Mouse (Mus musculus): ENCODE results near the gene Slc2a12.

The Slc2a12 gene

DNA sequence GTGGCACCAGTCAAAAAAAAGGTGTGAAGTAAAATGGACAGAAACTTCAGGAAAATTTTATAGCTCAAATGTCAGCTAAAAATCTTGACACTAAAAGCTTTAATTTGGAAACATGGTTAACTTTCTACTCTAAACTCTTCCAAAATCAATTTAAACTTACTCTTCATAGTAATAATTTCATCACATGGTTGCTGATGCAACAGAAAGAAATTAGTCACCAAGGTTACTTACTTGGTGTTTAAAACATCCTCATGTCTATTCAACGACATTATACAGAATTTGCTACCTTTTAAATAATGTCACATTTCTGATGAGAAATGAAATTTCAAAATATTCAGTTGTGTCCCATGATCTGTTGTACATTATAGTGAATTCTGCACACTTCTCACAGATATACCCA is 83.4 kb downstream of the Slc2a12 start:
- no peak for DNase-seq (ENCODE audit: low read depth, low spot score)

DNA sequence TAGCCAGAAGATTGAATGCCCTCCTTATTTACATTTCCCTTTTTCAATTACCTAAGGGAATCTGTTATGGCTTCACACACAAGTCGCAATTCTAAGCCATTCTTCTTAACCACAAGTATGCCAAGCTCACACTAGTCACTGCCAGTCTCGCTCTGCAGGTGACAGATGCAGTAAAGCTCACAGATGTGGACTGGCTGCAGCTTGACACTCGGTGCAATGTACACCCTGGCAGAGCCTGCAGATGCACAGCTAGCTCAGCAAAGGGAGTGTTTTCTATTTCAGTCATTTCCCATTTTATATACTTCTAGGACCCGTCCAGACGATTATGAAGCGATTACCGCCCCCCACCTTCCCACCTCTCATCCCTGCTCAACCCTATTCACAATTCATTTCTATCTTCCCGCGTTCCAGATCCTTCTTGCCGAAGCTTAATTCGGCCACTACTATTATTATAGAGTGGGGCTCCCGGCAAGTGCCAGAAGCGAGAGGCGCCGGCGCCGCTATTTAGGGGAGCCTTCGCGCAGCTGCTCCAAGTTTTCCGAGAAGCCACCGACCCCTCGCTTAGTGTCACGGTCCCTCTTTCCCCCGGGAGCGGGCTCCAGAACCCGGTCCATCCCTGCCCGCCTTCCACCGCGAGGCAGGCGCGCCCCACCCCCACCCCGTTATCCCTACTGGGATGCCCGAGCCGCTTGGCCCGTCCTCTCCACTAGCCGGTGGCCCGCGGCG is 85.6 kb downstream of the Slc2a12 start:
- no peak for DNase-seq (ENCODE audit: low read depth, low spot score)

DNA sequence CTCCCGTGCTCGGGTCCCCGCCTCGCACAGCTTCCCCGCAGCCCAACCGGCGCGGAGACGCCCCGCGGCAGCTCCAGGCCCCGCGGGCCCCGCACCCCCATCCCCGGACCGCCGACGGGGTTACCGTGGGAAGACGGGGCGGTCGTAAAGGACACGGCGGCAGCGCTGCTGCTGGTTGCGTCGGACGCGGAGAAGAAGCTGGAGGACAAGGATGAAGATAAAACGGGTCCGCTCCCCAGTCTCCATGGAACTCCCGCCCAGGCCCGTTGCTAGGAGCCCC is 86.1 kb downstream of the Slc2a12 start:
- no peak for DNase-seq (ENCODE audit: low read depth, low spot score)

DNA sequence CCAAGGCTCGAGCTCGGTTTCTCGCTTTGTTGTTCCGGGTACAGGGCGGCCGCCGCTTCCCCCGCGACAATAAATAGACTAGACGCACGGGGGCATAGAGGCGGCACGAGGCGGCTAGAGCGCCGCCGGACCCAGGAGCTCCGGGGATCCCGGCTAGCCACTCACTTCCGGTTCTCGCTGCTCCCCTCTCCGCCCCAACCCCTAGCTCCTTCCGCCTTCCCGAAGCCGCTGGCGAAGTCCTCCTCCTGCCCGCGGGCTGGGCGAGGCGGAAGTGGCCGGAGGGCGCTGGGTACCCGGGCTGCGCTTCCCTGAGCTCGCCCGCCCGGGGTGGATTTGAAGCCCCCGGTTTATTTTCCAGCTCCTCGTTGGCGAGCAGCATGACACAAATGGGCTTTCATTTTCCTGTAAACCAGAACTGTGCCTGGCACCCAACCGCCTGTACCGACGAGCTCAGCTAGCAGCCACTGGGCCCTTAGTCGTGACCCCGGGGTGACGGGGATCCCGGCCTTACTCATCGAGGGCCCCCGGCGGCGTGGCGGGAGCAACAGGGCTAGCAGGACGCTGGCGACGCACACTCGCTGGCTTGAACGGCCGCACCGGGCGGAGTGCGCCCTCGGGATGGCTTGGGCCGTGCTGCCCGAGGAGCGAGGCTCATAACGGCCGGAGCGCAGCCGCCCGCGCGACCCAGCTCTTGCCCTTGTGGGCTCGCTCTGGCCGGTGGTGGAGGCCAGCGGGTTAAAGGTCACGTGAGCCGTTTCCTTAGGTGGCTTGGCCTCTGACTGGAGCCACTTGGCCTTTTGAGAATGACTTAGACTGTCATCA is 86.7 kb downstream of the Slc2a12 start, which contains the start of gene Tbpl1:
Gene Tbpl1, minus strand, starts transcription at position 667 of the 822 bp plus-strand sequence.
- peak; percentile 76 for DNase-seq (ENCODE audit: low read depth, low spot score)

DNA sequence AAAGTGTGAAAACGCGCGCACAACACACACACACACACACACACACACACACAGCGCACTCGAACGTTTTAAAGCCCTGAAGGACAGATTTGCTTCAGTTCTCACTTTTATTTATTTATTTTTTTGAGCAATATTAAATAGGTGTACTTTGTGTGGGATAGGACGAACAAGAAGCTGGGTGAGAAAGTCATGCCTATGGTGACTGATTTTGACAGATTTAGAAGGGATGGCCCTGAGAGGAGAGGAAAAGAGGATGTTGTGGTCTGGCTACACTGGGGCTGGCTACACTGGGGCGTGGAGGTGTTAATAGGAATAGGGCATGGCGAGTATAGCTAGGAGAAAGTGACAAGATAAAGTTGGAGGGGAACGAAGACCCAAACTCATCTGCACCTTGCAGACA is 87.4 kb downstream of the Slc2a12 start:
- DNase-seq (ENCODE audit: low read depth, low spot score) = no peak

DNA sequence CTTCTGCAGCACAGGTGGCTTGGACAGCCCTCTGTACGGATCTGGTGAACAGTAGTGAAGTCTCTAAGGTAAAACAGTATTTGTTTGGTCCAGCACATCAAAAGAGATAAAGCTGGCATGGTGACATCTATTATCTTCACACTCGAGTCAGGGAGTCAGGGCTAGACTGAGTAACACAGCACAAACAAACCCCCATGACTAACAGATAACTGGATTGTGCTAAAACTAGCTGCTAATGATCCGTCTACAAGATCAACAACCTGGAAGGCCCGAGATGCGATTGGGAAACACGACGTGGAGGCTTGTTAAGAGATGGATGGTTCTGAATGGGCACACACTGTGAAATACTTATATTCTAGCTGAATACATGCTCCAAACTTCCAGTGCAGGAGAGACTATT is 101.1 kb downstream of the Slc2a12 start:
- no peak for DNase-seq (ENCODE audit: low read depth, low spot score)

DNA sequence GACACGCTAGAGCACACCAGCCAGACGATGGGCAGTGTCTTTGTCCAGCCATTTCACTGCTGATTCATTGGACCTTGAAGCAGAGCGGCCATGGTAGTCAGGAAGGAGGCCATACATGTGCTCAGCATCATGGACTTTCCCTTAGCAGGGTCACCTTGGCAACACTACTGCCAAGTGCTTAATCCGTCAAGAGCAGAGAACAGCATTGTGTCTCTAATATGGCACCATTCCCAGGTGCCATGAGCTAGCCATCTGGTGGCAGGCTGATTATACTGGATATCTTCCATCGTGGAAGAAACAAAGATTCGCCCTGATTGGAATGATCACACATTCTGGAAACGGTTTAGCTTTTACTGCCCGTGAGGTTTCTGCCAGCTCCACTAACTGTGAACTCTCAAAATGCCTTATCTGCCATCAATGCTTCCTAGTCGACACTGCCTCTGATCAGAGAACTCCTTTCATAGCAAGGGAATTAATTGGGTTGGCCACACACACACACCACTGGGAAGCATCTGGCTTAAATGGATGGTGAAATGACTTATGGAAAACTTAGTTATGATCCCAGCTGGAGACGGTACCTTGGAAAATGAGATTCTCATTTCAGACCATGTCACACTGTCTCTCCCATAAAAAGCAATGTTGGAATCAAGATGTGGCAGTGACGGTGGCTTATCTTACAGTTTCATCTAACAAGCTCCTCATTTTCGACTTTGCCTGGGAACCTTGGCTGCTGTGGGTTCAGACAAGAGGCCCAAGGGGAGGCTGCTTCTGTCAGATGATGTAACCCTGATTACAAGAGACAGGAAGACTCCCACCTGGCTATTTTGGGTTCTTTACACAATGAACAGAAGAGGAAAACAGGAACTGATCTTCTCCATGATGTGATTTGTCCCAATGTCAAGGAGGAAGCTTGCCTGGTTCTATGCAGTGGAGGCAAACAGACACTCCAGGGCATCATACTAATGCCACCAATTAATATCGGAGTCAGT is 101.8 kb downstream of the Slc2a12 start:
- DNase-seq (ENCODE audit: low read depth, low spot score) = no peak

DNA sequence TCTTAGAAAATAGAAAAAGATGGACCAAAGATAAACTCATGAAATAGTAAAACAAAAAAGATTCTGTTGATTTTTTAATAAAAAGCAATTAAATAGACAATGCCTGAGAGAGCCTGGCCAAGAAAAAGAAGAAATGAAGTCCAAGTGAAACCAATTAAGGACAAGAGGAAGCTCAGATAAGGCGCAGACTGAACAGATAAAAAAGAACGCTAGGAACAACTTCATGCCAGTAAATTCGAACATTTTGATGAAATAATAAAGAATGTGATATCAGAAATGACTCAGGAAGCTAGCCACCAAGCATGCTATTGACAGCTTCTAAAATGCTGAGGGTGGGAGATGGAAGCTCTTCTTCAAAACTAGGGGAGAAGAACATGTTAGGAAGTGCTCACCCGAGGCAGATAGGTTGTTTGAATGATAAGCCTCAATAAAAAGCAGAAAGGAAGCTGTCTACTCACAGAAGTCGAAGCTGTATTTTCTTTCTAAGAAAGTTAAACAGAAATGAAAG is 106.4 kb downstream of the Slc2a12 start:
- no peak for DNase-seq (ENCODE audit: low read depth, low spot score)

Measured in WW6 (cell line).